Mouse (Mus musculus) Muller cell, postnatal 12 days (primary cell): ENCODE data around the gene Taar4.

ENCODE experiments used
- DNase-seq: peaks from one replicate; pipeline ENCODE4 v3.0.0-alpha.2; 2015; ENCODE audit errors: inconsistent ontology term

Taar4 gene

DNA sequence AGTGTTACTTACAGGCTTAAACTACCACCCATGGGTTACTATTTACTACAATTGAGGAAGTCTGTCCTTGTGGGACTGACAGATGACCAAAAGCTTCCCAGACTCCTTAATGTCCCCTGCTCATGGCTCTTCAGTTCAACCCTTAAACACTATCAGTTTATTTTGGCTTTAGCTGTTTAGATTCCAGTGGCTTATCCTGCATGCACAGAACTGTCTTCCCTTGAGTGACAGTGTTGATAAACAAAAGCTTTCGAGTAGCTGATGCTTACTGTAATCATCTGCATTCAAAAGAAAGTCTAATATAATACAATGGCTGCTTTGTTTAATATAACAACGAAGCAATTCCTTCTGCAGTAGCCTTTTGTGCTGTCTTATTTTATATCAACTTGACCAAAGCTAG, 46.7 kb downstream of the Taar4 start:
- no peak for DNase-seq

DNA sequence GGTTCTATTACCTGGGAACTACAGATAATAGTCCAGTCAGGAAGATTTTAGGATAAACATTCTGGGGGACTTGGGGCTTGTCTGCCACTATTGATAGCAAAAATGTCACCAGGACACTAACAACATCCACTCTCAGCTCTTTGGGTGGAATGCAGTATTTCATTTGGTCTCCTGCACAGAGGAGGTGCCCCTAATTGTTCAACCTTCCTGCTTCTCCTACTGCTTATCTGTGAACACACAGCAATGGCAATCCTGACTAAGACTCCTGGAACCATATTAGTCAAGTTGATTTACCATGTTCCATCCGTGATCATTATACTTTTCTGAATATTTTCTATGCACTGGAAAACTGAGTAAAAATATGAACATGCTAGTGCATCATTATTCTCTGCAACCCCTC, 47.8 kb downstream of the Taar4 start:
- no peak for DNase-seq
